Mouse (Mus musculus) midbrain, embryonic 10.5 days (tissue): Measurements from ENCODE around the gene Mfap5. TPM values are rescaled to one million over a fixed set of nuclear protein-coding genes. Genes with fewer than 3 reads are reported as not detected.
"Not testable (repeated sequence)": the region's sequence is repeated elsewhere in the genome, so short reads cannot be mapped to it uniquely, and the experiment has no call there.

Source experiments
- DNase-seq: peaks from one replicate; pipeline ENCODE4 v3.0.0-alpha.2; 2017; ENCODE audit warnings: low spot score
- H3K27ac ChIP-seq: fragments of 300-500 bp; sonication (generic); replicated peaks from 2 replicates; pipeline ENCODE4 v1.5.1; 2016; ENCODE audit warnings: mild to moderate bottlenecking
- H3K27me3 ChIP-seq: fragments of 300-500 bp; sonication (generic); 2 replicates; pipeline ENCODE4 v1.6.1; 2016; ENCODE audit warnings: low read depth, mild to moderate bottlenecking; ENCODE audit not compliant: poor library complexity, severe bottlenecking
- H3K36me3 ChIP-seq: fragments of 300-500 bp; sonication (generic); 2 replicates; pipeline ENCODE4 v1.6.1; 2016; ENCODE audit warnings: mild to moderate bottlenecking, moderate library complexity
- H3K4me1 ChIP-seq: fragments of 300-500 bp; sonication (generic); 2 replicates; pipeline ENCODE4 v1.6.1; 2016
- H3K4me3 ChIP-seq: fragments of 300-500 bp; sonication (generic); 2 replicates; pipeline ENCODE4 v1.5.1; 2016; ENCODE audit warnings: mild to moderate bottlenecking, moderate library complexity
- H3K9me3 ChIP-seq: fragments of 300-500 bp; sonication (generic); replicated peaks from 2 replicates; pipeline ENCODE4 v1.6.1; 2016; ENCODE audit warnings: mild to moderate bottlenecking
- WGBS: fragments of 180-500 bp; shearing (Covaris S2); methylation state at CpG from one replicate; pipeline ENCODE4 v1.1.7; 2016; 5-methylcytosine and 5-hydroxymethylcytosine counted together
- polyA plus RNA-seq: library from polyadenylated mRNA; unstranded; fragments of >200 nt; fragmentation: Nextera tagmentation; extraction: Ambion mirVana; gene quantifications from 2 replicates; pipeline ENCODE4 v1.2.1, GENCODE M21; 2016

Gene Mfap5
- polyA plus RNA-seq, 1 experiment from 2014 or later: 0.72 TPM

DNA sequence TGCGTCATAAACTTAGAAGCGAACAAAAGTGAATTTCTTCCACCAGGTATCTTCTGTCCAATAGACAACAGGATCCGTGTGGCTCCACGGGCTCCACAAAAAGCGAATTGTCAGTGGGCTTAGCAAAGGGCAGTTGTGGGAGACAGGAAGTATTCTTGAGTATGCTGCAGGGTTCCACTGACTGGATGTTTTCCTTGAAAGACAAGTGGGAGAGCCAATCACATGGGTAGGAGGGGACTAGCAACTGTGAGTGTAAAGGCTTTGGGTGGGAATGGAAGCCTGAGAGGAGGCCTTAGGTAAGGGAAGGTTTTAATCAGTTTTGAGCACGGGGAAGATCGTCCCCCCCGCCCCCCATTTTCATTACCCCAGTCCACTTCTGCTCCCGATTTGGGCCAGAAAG lies 16.9 kb downstream of the Mfap5 start:
- H3K27ac ChIP-seq: no peak overlapping the region
- DNase-seq: no peak
- WGBS: 80% methylated on average over 9 of the region's 9 CpGs
- no peaks in the 10 kb centered on the region for H3K9me3 ChIP-seq
- no peaks in the 10 kb centered on the region for H3K27me3 ChIP-seq
- no peak overlapping the region for H3K4me3 ChIP-seq
- H3K4me1 ChIP-seq: no peaks in the 10 kb centered on the region
- no peaks in the 10 kb centered on the region for H3K36me3 ChIP-seq

- WGBS: 88% methylated on average over 8 of the region's 8 CpGs
- no peak overlapping the region for H3K4me3 ChIP-seq
- H3K36me3 ChIP-seq: no peaks in the 10 kb centered on the region
- H3K4me1 ChIP-seq: no peaks in the 10 kb centered on the region
- H3K27me3 ChIP-seq: no peaks in the 10 kb centered on the region
- H3K9me3 ChIP-seq: no peaks in the 10 kb centered on the region
- no peak for DNase-seq
- H3K27ac ChIP-seq: no peak overlapping the region
These were observed 17.6 kb downstream of the Mfap5 start for GRCm38 (mm10) chr6:122523289-122523688.

DNA sequence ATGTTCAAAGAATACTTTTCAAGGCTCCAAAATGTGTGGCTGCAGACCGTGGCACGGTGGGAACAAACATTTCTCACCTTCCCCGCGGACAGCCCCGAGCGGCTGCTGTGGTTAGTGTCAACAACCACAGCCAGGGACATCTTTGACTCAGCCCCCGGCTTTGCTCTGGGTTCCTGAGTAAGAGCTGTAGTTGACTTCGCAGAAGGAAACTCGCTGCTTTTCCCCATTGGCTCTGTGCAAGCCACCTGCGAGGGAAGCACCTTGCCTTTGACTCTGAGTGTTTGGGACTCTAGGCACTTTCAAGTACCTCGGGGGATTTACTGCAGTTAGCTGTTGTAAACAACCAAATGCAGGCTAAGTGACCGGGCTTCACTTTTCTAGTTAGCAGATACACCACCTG lies 22.0 kb downstream of the Mfap5 start:
- Histone ChIP-seq H3K4me3 (no peak overlapping the region), H3K36me3 (no peaks in the 10 kb centered on the region), H3K27ac (no peak overlapping the region), H3K4me1 (no peaks in the 10 kb centered on the region; the same call in 1 of the 2 replicates), H3K9me3 (no peaks in the 10 kb centered on the region), H3K27me3 (no peaks in the 10 kb centered on the region)
- WGBS: 62% methylated on average over 12 of the region's 12 CpGs
- DNase-seq: no peak

DNA sequence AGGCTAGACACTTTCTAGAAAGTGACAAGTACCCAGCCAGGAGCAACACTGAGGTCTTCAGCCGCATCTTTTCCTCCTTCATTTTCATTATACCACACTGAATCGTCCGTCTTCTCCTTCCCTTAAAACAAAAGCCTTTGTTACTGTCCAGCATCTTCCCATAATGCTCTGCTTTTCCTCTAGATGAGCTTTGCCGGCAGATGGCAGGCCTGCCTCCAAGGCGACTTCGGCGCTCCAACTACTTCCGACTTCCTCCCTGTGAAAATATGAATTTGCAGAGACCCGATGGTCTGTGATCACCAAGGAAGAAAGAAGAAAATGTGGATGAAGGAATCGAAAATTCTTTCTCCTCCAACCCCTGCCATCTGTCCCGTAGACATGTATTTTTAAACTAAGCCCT lies 22.5 kb downstream of the Mfap5 start:
- no peak overlapping the region for H3K27ac ChIP-seq
- DNase-seq: no peak
- H3K36me3 ChIP-seq: no peaks in the 10 kb centered on the region
- no peaks in the 10 kb centered on the region for H3K27me3 ChIP-seq
- no peaks in the 10 kb centered on the region for H3K9me3 ChIP-seq
- 91% methylated on average over 11 of the region's 11 CpGs for WGBS
- H3K4me1 ChIP-seq: peaks cover 5% of the 10 kb centered on the region
- no peak overlapping the region for H3K4me3 ChIP-seq

DNA sequence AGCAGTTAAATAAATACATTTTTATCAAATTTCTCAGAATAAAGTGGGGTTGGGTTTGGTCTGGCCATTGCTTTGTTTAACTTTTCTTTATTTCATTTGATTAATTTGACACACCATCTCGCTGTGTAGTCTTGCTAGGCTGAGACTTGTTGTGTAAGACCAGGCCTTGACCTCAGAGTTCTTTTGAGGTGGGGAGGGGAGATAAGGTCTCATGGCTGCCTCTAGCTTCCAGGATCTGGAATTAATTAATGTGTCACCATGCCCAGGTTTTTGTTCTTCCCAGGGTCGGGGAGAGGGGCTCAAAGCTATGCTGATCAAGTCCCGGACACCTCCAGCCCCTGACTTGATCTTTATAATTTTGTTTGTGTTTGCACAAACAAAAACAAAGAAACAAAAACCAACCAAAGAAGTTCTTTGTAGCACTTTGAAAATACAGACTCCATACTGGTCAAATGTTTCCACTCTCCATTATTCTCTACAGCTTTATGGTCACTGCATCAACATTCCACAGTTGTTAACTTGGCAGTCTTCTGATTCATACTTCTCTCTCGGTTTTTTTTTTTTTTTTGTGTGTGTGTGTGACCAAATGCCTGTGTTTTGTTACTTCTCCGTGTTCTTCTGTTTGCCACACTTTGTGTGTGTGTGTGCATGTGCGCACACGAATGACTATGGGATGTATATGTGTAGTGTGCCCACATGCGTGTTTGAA lies 26.0 kb downstream of the Mfap5 start:
- H3K27me3 ChIP-seq: no peaks in the 10 kb centered on the region
- no peaks in the 10 kb centered on the region for H3K36me3 ChIP-seq
- no peak overlapping the region for H3K4me3 ChIP-seq
- WGBS: 78% methylated on average over 8 of the region's 8 CpGs
- no peak for DNase-seq
- no peak overlapping the region for H3K27ac ChIP-seq
- no peaks in the 10 kb centered on the region for H3K9me3 ChIP-seq
- peaks cover 8% of the 10 kb centered on the region for H3K4me1 ChIP-seq

- Histone ChIP-seq H3K9me3 (no peaks in the 10 kb centered on the region), H3K27ac (peak overlapping the region; percentile 63), H3K4me3 (peak overlapping the region; percentile 22; the same call in 1 of the 2 replicates), H3K4me1 (peaks cover 8% of the 10 kb centered on the region), H3K27me3 (no peaks in the 10 kb centered on the region), H3K36me3 (no peaks in the 10 kb centered on the region)
- 20% methylated on average over 4 of the region's 4 CpGs for WGBS
- DNase-seq: peak; percentile 36
These were observed 27.2 kb downstream of the Mfap5 start for GRCm38 (mm10) chr6:122532883-122533302.

DNA sequence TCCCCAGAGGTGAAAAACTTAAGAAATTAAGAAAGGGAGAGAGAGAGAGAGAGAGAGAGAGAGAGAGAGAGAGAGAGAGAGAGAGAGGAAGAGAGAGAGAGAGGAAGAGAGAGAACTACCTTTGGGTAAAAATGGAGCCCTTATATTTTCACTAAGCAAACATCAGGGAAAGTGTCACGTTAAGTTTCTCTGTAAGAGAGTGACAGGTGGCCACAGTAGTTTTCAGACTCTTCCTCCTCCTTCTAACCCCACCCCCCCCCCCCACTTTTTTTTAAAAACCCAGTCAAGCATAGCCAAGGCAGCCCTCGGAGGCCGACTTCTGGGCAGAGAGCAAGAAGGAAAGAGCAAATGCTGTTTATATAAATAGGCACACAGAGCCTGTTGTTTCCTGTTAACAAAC lies 28.4 kb downstream of the Mfap5 start:
- Histone ChIP-seq H3K27me3 (no peaks in the 10 kb centered on the region), H3K27ac (no peak overlapping the region), H3K4me3 (no peak overlapping the region), H3K4me1 (peaks cover 8% of the 10 kb centered on the region), H3K9me3 (no peaks in the 10 kb centered on the region), H3K36me3 (no peaks in the 10 kb centered on the region)
- WGBS: 28% methylated on average over 3 of the region's 3 CpGs
- no peak for DNase-seq

- Histone ChIP-seq H3K4me1 (no peaks in the 10 kb centered on the region), H3K4me3 (no peak overlapping the region), H3K27me3 (no peaks in the 10 kb centered on the region), H3K27ac (no peak overlapping the region), H3K36me3 (no peaks in the 10 kb centered on the region), H3K9me3 (no peaks in the 10 kb centered on the region)
- WGBS: 87% methylated on average over 9 of the region's 9 CpGs
- no peak for DNase-seq
These were observed 33.9 kb downstream of the Mfap5 start for GRCm38 (mm10) chr6:122539564-122539963.

DNA sequence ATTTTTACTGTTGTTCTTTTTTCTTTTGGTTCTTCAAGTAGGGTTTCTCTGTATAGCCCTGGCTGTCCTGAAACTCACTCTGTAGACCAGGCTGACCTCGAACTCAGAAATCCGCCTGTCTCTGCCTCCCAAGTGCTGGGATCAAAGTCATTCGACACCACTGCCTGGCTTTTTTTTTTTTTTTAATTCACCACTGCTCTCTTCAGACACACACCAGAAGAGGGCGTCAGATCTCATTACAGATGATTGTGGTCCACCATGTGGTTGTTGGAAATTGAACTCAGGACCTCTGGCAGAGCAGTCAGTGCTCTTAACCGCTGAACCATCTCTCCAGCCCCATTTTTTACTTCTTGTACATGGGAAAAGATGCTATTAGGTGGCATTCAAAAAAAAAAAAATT lies 36.8 kb downstream of the Mfap5 start:
- WGBS: 81% methylated on average over 5 of the region's 5 CpGs
- not testable (repeated sequence) for H3K27ac ChIP-seq, DNase-seq, H3K36me3 ChIP-seq, H3K4me3 ChIP-seq, H3K9me3 ChIP-seq, H3K4me1 ChIP-seq, H3K27me3 ChIP-seq

GRCm38 (mm10) chr6:122543574-122543973 lies 37.9 kb downstream of the Mfap5 start:
- DNase-seq: no peak
- Histone ChIP-seq H3K27ac (no peak overlapping the region), H3K4me1 (no peaks in the 10 kb centered on the region), H3K4me3 (no peak overlapping the region), H3K27me3 (no peaks in the 10 kb centered on the region), H3K9me3 (no peaks in the 10 kb centered on the region), H3K36me3 (no peaks in the 10 kb centered on the region)
- 83% methylated on average over 5 of the region's 5 CpGs for WGBS

DNA sequence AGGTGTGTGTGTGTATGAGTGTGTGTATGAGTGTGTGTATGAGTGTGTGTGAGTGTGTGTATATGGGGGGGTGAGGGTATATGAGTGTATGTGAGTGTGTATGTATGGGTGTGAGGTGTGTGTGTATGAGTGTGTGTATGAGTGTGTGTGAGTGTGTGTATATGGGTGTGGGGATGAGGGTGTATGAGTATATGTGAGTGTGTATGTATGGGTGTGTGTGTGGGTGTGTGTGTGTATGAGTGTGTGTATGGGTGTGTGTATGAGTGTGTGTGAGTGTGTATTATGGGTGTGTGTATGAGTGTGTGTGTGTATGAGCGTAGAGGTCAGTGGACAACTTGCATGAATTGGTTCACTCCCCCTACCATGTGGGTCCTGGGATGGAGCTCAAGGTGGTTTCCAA lies 39.0 kb downstream of the Mfap5 start:
- no peaks in the 10 kb centered on the region for H3K9me3 ChIP-seq
- no peaks in the 10 kb centered on the region for H3K36me3 ChIP-seq
- DNase-seq: no peak
- H3K27ac ChIP-seq: no peak overlapping the region
- no peaks in the 10 kb centered on the region for H3K4me1 ChIP-seq
- WGBS: 87% methylated on average over 1 of the region's 1 CpGs
- no peaks in the 10 kb centered on the region for H3K27me3 ChIP-seq
- no peak overlapping the region for H3K4me3 ChIP-seq

DNA sequence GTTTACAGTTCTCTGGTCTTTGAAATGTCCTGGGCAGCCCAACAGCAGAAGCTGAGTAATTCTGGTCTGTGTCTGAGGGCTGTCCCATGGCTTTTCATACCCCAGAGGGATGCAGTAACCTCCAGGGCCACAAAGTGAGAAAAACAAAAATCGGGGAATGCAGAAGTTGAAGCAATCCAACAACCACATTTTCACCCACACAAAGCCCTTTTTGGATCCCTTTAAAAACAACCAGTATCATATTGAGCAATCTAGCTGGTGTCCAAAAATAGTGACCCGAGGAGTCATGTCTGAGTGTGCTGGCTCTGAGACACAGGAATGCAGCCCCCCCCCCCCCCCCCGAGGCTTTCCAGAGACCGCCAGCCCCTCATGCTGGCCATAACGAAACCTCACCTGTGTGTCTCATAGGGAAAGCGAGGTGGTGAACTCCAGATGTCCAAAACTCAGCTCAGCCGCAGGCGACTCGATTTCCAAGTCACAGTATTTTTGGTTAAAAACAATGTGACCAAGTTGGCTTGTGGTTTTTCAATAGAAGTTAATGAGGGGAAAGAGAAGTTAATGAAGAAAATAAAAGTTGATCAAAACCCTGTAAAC lies 39.7 kb downstream of the Mfap5 start:
- 88% methylated on average over 9 of the region's 9 CpGs for WGBS
- Histone ChIP-seq H3K9me3 (no peaks in the 10 kb centered on the region), H3K36me3 (no peaks in the 10 kb centered on the region), H3K27me3 (no peaks in the 10 kb centered on the region), H3K27ac (no peak overlapping the region), H3K4me1 (no peaks in the 10 kb centered on the region), H3K4me3 (no peak overlapping the region)
- no peak for DNase-seq

DNA sequence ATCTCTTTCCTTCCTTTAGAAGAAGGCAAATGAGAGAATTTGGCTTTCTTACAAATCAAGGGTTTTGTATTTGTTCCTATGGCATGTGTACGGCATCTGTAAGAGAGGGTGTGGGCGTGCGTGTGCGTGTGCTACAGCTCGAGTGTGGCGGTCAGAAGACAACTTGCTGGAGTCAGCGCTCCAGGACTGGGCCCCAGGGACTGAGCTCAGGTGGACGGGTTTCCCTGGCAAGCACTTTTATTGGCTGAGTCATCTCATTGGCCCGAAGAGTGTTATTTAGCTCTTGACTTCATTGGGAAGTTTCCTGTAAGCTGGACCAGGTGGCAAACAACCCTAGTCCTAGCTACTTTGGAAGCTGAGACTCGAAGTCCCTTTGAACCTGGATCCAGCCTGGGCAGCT lies 40.3 kb downstream of the Mfap5 start:
- H3K27me3 ChIP-seq: no peaks in the 10 kb centered on the region
- H3K36me3 ChIP-seq: no peaks in the 10 kb centered on the region
- no peak overlapping the region for H3K4me3 ChIP-seq

More for the DNA sequence above, 40.3 kb downstream of the Mfap5 start:
- DNase-seq: no peak
- H3K9me3 ChIP-seq: no peaks in the 10 kb centered on the region
- 86% methylated on average over 10 of the region's 10 CpGs for WGBS
- no peak overlapping the region for H3K27ac ChIP-seq
- no peaks in the 10 kb centered on the region for H3K4me1 ChIP-seq
